Mouse (Mus musculus) megakaryocyte progenitor cell, adult 5-6 weeks (primary cell): ENCODE data around the gene Defa28. TPM values are rescaled to one million over a fixed set of nuclear protein-coding genes. Genes with fewer than 3 reads are reported as not detected.
"Not testable (repeated sequence)": the region's sequence is repeated elsewhere in the genome, so short reads cannot be mapped to it uniquely, and the experiment has no call there.

Experiments used
- ATAC-seq: replicated peaks from 2 replicates; pipeline ENCODE4 v1.8.0; 2016; ENCODE audit warnings: mild to moderate bottlenecking, moderate TSS enrichment, inconsistent platforms; ENCODE audit not compliant: poor library complexity
- total RNA-seq, 2 experiments: library from RNA; stranded (forward) in 1 of 2; stranded (reverse) in 1 of 2; fragments of 157-497, 149-512 nt in 1 of 2; fragments of 200-1000 nt in 1 of 2; gene quantifications; 2 replicates each; pipeline versions ENCODE4 v1.2.3 to v1.2.4; 2015 to 2017

The Defa28 gene
- total RNA-seq (2015) (not detected in 2 replicates), total RNA-seq (2017) (not detected in 2 replicates)

- ATAC-seq, result not testable (repeated sequence)
Measured at GRCm38 (mm10) chr8:21582706-21583105, at the start of gene Defa28. Gene Defa28, plus strand, starts transcription at chr8:21583006.

GRCm38 (mm10) chr8:21565086-21565485 is 17.7 kb upstream of the Defa28 start, which contains the start of gene Defa37:
Gene Defa37, plus strand, starts transcription at chr8:21565386.
- ATAC-seq, result not testable (repeated sequence)

GRCm38 (mm10) chr8:21594408-21594807 is 11.6 kb downstream of the Defa28 start, which contains the start of gene Gm7861:
Gene Gm7861, minus strand, starts transcription at chr8:21594508.
- ATAC-seq, result not testable (repeated sequence)

GRCm38 (mm10) chr8:21617883-21618282 is 35.1 kb downstream of the Defa28 start, which contains the start of gene Defa26:
Gene Defa26, plus strand, starts transcription at chr8:21618183.
- ATAC-seq, result not testable (repeated sequence)

Other genes starting within 250 kb of the Defa28 start
- not detected in 2 replicates for gene Defa2, start 204.5 kb upstream of the Defa28 start, total RNA-seq (2015)
- gene Defa2, start 204.5 kb upstream of the Defa28 start, total RNA-seq (2017), result not detected in 2 replicates
- not detected in 2 replicates for gene Defa33, start 191.2 kb upstream of the Defa28 start, total RNA-seq (2015)
- gene Defa33, start 191.2 kb upstream of the Defa28 start, total RNA-seq (2017), result not detected in 2 replicates
- not detected in 2 replicates for gene Defa36, start 155.6 kb upstream of the Defa28 start, total RNA-seq (2015)
- gene Defa36, start 155.6 kb upstream of the Defa28 start, total RNA-seq (2017), result not detected in 2 replicates
- gene Gm7849, start 126.4 kb upstream of the Defa28 start, total RNA-seq (2015), result not detected in 2 replicates
- gene Gm7849, start 126.4 kb upstream of the Defa28 start, total RNA-seq (2017), result not detected in 2 replicates
- gene Defa20, start 73.7 kb upstream of the Defa28 start, total RNA-seq (2015), result not detected in 2 replicates
- not detected in 2 replicates for gene Defa20, start 73.7 kb upstream of the Defa28 start, total RNA-seq (2017)
- gene Defa32, start 54.0 kb upstream of the Defa28 start, total RNA-seq (2015), result not detected in 2 replicates
- not detected in 2 replicates for gene Defa32, start 54.0 kb upstream of the Defa28 start, total RNA-seq (2017)
- not detected in 2 replicates for gene Defa37, start 17.6 kb upstream of the Defa28 start, total RNA-seq (2015)
- not detected in 2 replicates for gene Defa37, start 17.6 kb upstream of the Defa28 start, total RNA-seq (2017)
- not detected in 2 replicates for gene Gm7861, start 11.5 kb downstream of the Defa28 start, total RNA-seq (2015)
- gene Gm7861, start 11.5 kb downstream of the Defa28 start, total RNA-seq (2017), result not detected in 2 replicates
- gene Defa26, start 35.2 kb downstream of the Defa28 start, total RNA-seq (2015), result not detected in 2 replicates
- gene Defa26, start 35.2 kb downstream of the Defa28 start, total RNA-seq (2017), result not detected in 2 replicates
- gene Defa17, start 72.8 kb downstream of the Defa28 start, total RNA-seq (2015), result not detected in 2 replicates
- not detected in 2 replicates for gene Defa17, start 72.8 kb downstream of the Defa28 start, total RNA-seq (2017)
- gene Defa34, start 82.8 kb downstream of the Defa28 start, total RNA-seq (2015), result not detected in 2 replicates
- not detected in 2 replicates for gene Defa34, start 82.8 kb downstream of the Defa28 start, total RNA-seq (2017)
- gene AY761184, start 120.6 kb downstream of the Defa28 start, total RNA-seq (2015), result not detected in 2 replicates
- not detected in 2 replicates for gene AY761184, start 120.6 kb downstream of the Defa28 start, total RNA-seq (2017)
- gene Defa24, start 151.5 kb downstream of the Defa28 start, total RNA-seq (2015), result not detected in 2 replicates
- not detected in 2 replicates for gene Defa24, start 151.5 kb downstream of the Defa28 start, total RNA-seq (2017)
- gene Defb50, start 240.5 kb downstream of the Defa28 start, total RNA-seq (2015), result not detected in 2 replicates
- gene Defb50, start 240.5 kb downstream of the Defa28 start, total RNA-seq (2017), result not detected in 2 replicates